Mouse (Mus musculus) lung, adult 2 months (tissue): ENCODE data around the gene Nrxn3.

ENCODE experiments used
- CTCF ChIP-seq: fragments of 200-500 bp; IDR thresholded peaks from 2 replicates; pipeline ENCODE4 v1.5.1; 2011; ENCODE audit warnings: mild to moderate bottlenecking, low read length, control low read depth; ENCODE audit not compliant: insufficient read depth
- POLR2A ChIP-seq: fragments of 200-500 bp; IDR thresholded peaks from 2 replicates; pipeline ENCODE4 v1.6.1; 2011; ENCODE audit warnings: low read depth, mild to moderate bottlenecking, control low read depth, low read length, borderline replicate concordance; ENCODE audit errors: extremely low read depth

GRCm38 (mm10) chr12:89035984-89036618 lies 313.4 kb downstream of the Nrxn3 start:
- TF ChIP-seq CTCF (no peak), POLR2A (no peak)
